Comparison of ENCODE assay signal across 10 mouse cellular contexts in the genomic region with DNA sequence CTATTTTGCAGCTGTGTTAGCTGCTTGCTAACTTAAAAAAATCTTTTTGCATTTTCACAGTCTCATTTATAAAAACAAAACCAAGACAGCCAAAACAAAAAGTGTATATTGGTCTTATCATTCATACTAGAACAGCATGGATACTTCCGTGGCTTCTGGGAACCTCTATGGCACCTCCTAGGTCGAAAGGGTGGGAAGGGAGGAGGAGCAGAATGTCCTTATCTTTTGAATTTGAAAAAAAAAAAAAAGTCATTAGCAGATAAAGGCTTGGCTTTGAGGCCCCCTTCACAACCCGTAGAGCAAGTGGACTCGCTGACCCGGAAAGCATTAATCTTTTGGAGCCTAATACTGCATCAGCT.
DNase-seq lines count a peak whose midpoint lies in the region; ATAC-seq and TF ChIP-seq lines count a peak whose summit lies in the region.
"Had no signal": no experiment of that assay in that cellular context is flagged by ENCODE, and none has a peak within 500 bp of the region (broad histone marks: within the 10 kb centered on the region; RNA-seq: fewer than 3 reads in every experiment).

No protein-coding gene starts in this region.

- no peak overlapping the region for H3K9ac ChIP-seq in intestine, embryonic 16.5 days (ENCODE audit: low read depth, low read length)
- H3K9ac ChIP-seq in neural tube, embryonic 13.5 days, result peak overlapping the region; percentile 70

- peak overlapping the region; percentile 70 for H3K4me3 ChIP-seq in layer of hippocampus, adult 2 months
- peak overlapping the region; percentile 61 for H3K4me3 ChIP-seq in forebrain, embryonic 10.5 days
- H3K4me3 ChIP-seq in intestine, embryonic 16.5 days (ENCODE audit: low read length), result peak overlapping the region; percentile 44
- peak overlapping the region; percentile 56 for H3K4me3 ChIP-seq in neural tube, embryonic 13.5 days

- ATAC-seq in intestine, embryonic 16.5 days, result no peak; the same call in 1 of the 2 replicates
- ATAC-seq in neural tube, embryonic 13.5 days (ENCODE audit: low read depth), result no peak

- WGBS in forebrain, embryonic 10.5 days, result under 1% methylated on average over 5 of the region's 5 CpGs
- 0% methylated on average over 5 of the region's 5 CpGs for WGBS in intestine, embryonic 16.5 days
- 0% methylated on average over 5 of the region's 5 CpGs for WGBS in neural tube, embryonic 13.5 days

- peak overlapping the region; percentile 92 for H3K27ac ChIP-seq in layer of hippocampus, adult 2 months
- H3K27ac ChIP-seq in forebrain, embryonic 10.5 days, result peak overlapping the region; percentile 78
- no peak overlapping the region for H3K27ac ChIP-seq in intestine, embryonic 16.5 days (ENCODE audit: low read length)
- no peak overlapping the region for H3K27ac ChIP-seq in neural tube, embryonic 13.5 days (replicated peaks)

- TF ChIP-seq CTCF in layer of hippocampus, adult 2 months (conservative IDR thresholded peaks at IDR 0.05), result no peak

- H3K36me3 ChIP-seq in forebrain, embryonic 10.5 days (replicated peaks), result no peaks in the 10 kb centered on the region
- no peaks in the 10 kb centered on the region for H3K36me3 ChIP-seq in intestine, embryonic 16.5 days (ENCODE audit: control insufficient read depth, insufficient read depth, low read length)
- no peaks in the 10 kb centered on the region for H3K36me3 ChIP-seq in neural tube, embryonic 13.5 days

- peaks cover 28% of the 10 kb centered on the region for H3K27me3 ChIP-seq in forebrain, embryonic 10.5 days (ENCODE audit: poor library complexity, severe bottlenecking)
- no peaks in the 10 kb centered on the region; the same call in 1 of the 2 replicates for H3K27me3 ChIP-seq in intestine, embryonic 16.5 days (replicated peaks; ENCODE audit: control insufficient read depth, insufficient read depth, low read length)
- H3K27me3 ChIP-seq in neural tube, embryonic 13.5 days, result peaks cover 3% of the 10 kb centered on the region; the same call in 1 of the 2 replicates

- H3K9me3 ChIP-seq in forebrain, embryonic 10.5 days, result no peaks in the 10 kb centered on the region
- H3K9me3 ChIP-seq in intestine, embryonic 16.5 days (ENCODE audit: control insufficient read depth, low read length), result no peaks in the 10 kb centered on the region
- no peaks in the 10 kb centered on the region for H3K9me3 ChIP-seq in neural tube, embryonic 13.5 days

- no peak for DNase-seq in layer of hippocampus, adult 2 months (ENCODE audit: low spot score in 2 of 2)
- DNase-seq in layer of hippocampus, postnatal 36 days, result no peak
- DNase-seq in forebrain, embryonic 10.5 days (ENCODE audit: extremely low spot score, low spot score), result no peak
- no peak for DNase-seq in right cerebral cortex, adult 2 months (ENCODE audit: low spot score in 2 of 2)
- DNase-seq in thymus, postnatal 0 days (ENCODE audit: low spot score), result no peak
- no peak for DNase-seq in frontal cortex, postnatal 10 days (ENCODE audit: low spot score in 2 of 2)
- DNase-seq: heart, postnatal 14 days; lung, postnatal 36 days had no signal

- peak overlapping the region; percentile 85 for H3K4me2 ChIP-seq in intestine, embryonic 16.5 days (ENCODE audit: low read depth, low read length)
- H3K4me2 ChIP-seq in neural tube, embryonic 13.5 days, result peak overlapping the region; percentile 83

- peaks cover 20% of the 10 kb centered on the region for H3K4me1 ChIP-seq in forebrain, embryonic 10.5 days
- H3K4me1 ChIP-seq in intestine, embryonic 16.5 days (ENCODE audit: control insufficient read depth, insufficient read depth, low read length), result no peaks in the 10 kb centered on the region
- H3K4me1 ChIP-seq in neural tube, embryonic 13.5 days (replicated peaks), result peaks cover 14% of the 10 kb centered on the region

Comparison
In these comparisons a context has a peak if more than half of its experiments do, and no peak if none do; other contexts are left out.
1. H3K27ac ChIP-seq: peak in layer of hippocampus, adult 2 months (single experiment) and forebrain, embryonic 10.5 days (single experiment); none in intestine, embryonic 16.5 days (single experiment) and neural tube, embryonic 13.5 days (single experiment).
2. Peak in every context shown above with its lines, with median percentiles within 50 percentile points of each other: H3K4me3 ChIP-seq.